Mouse (Mus musculus) adrenal gland (tissue): ENCODE results near the gene Serpinb1c.
"Not testable (repeated sequence)": the region's sequence is repeated elsewhere in the genome, so short reads cannot be mapped to it uniquely, and the experiment has no call there.

ENCODE experiments used
- intact Hi-C: fragments of 180-260 bp; cut with DNase I; formaldehyde crosslinking; loops from one replicate; pipeline ENCODE4 v1.15.1; 2025
- long read RNA-seq, 2 experiments: library from polyadenylated mRNA; unstranded; transcript quantifications; one replicate each; pipeline ENCODE4 v2.0.0; 2020; ENCODE audit warnings: borderline replicate concordance in 1 of 2; ENCODE audit not compliant: insufficient replicate concordance in 1 of 2

Serpinb1c gene
- long read RNA-seq, experiment 1 = 0 reads
- long read RNA-seq, experiment 2 = 0 reads

DNA sequence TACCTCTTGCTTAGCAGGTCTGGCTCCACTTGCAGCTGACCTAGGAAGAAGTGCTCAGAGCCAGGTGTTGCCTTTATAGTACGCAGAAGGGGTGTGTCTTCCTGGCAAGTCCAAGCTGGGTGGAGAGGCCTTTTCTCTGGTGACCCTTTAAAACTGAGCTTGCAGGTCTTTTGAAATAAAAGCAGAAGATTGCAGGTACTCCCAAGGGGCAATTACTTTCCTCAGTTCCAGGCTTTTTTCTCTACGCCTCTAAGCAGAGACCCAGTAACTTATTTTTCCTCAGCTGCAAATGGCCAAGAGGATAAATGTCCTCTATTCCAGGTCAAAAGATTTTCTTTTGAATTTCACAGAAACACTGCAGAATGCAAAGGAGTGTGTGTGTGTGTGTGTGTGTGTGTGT lies at the start of gene Serpinb1c:
Gene Serpinb1c (minus strand): TSS at position 101 of the 400 bp plus-strand sequence.
- intact Hi-C loops = no loop called here

DNA sequence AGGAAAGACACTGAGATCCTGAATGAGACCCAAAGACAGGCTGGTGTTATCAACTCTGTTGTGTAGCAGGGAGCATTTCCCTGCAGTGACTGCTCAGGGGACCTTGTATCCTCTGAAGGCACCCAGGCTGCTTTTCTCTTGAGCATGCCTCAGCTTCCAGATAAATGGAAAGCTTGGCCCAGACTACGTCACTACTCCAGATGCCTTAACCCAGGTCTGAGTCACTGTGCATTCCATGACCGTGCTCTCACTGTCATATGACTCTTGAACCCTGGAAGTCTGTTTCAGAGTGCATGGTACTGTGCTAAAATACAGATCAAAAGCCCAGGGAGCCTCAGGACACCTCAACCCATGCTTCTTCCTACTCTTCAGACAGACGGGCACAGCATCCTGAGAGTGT lies 41.2 kb upstream of the Serpinb1c start:
- intact Hi-C loops = not testable (repeated sequence)

- intact Hi-C loops = not testable (repeated sequence)
These were observed 40.3 kb upstream of the Serpinb1c start for GRCm38 (mm10) chr13:32938275-32938674.

GRCm38 (mm10) chr13:32934706-32935381 lies 36.8 kb upstream of the Serpinb1c start:
- intact Hi-C loops = no loop called here

DNA sequence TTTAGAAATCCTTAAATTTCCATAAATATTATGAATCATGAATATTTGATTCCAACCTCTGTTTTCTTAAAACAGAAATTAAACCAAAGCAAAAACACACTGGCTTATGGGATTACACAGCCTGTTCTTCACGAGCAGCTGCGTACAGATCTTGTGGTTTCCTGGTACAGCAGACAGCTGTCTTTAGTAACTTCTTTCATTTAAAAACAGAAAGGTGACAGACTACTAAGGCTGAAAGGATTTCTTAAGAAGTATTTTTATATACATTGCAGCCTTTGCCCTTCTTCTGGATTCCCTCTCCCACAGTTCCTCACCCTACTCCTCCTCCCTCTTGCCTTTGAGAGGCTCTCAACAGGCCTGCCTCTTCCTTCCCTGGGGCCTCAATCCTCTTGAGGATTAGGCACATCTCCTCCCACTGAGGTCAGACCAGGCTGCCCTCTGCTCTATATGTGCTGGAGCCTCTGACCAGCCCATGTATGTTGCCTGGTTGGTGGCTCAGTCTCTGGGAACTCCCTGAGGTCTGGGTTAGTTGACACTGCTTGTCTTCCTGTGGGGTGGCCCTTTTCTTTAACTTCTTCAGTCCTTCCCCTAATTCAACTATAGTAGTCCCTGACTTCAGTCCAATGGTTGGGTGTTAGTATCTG lies 31.2 kb upstream of the Serpinb1c start:
- intact Hi-C loops = no loop called here

GRCm38 (mm10) chr13:32927241-32927640 lies 29.2 kb upstream of the Serpinb1c start:
- intact Hi-C loops = no loop called here

GRCm38 (mm10) chr13:32926661-32927060 lies 28.6 kb upstream of the Serpinb1c start:
- intact Hi-C loops = no loop called here

- intact Hi-C loops = no loop called here
These were observed 26.8 kb upstream of the Serpinb1c start for GRCm38 (mm10) chr13:32924578-32925360.

DNA sequence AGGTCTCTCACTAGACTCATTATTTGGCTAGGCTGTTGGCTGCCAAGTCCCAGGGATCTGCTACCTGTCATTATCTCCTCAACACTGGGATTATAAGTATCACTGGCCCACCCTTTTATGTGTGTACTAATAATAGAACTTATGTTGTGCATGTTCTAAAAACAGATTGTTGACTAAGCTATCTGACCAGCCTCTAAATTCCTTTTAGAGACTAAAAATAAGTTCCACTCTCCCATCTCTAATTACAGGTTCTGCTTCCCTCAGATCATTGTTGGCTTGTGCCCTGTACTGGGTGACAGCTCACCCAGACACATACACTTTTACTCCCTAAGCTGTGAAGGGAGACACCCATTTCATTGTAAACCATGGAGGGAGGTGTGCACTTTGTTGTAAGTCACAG lies 24.6 kb upstream of the Serpinb1c start:
- intact Hi-C loops = no loop called here

DNA sequence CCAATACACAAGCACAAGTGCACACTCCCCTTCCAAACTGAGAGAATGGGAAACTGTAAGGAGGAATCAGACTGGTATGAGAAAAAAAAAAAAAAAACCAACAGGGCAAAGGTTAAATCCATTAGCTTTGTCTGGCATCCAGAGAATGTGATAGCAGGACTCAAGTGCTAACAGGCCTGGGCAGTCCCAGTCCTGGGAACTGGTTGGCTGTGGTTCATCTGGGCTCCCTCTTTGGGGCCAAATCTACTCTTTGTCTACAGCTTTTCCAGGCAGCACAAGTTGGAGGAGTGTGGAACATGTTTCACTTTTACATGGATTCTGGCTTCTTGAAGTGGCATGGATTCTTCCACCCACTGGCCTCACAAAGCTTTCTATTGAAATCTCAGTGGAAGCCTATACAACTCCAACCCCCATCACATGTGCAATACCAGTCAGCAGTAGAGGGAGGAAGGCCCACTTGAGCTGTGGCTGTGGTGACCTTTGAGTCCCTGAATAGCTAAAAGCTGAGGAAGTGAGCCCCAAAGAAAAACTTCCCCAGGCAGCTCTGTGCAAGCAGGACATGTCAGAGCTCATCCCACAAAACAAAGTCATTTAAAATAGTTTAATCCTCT lies 14.9 kb upstream of the Serpinb1c start:
- intact Hi-C loops = no loop called here

- intact Hi-C loops = loop anchor here (10.0 kb wide), 2 partner anchors 97 to 297 kb away; partner anchors contain the start of gene Serpinb9
These were observed 10.2 kb upstream of the Serpinb1c start for GRCm38 (mm10) chr13:32908182-32908581.

- intact Hi-C loops = loop anchor here (1.0 to 10.0 kb wide), 4 partner anchors 62 to 301 kb away; partner anchors contain the start of genes Serpinb6b and Serpinb9
These were observed 5.3 kb upstream of the Serpinb1c start for GRCm38 (mm10) chr13:32903211-32903873.

- intact Hi-C loops = loop anchor here (1.0 to 10.0 kb wide), 4 partner anchors 63 to 302 kb away; partner anchors contain the start of genes Serpinb6b and Serpinb9
These were observed 4.5 kb upstream of the Serpinb1c start for GRCm38 (mm10) chr13:32902481-32903015.

DNA sequence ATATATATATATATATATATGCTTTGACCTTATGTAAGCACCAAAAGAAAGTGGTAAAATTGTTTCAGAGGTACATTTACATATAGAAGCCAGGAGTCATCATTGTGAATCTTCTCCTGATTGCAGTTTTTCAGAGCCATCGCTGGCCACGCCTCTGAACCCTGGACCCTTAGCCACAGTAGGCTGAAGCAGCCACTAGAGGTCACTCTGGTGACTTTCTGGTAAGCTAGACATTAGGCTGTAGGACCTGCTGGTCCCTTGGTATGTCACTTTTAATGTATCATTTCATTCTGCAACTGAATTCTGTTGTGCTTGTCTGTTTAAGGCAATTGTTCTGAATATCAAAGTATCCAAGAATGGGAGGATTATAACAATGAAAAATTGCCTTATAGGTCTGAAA lies 2.6 kb upstream of the Serpinb1c start:
- intact Hi-C loops = loop anchor here (10.0 kb wide), 2 partner anchors 104 to 304 kb away; partner anchors contain the start of gene Serpinb9

GRCm38 (mm10) chr13:32899114-32899513 lies 1.1 kb upstream of the Serpinb1c start:
- intact Hi-C loops = not testable (repeated sequence)

GRCm38 (mm10) chr13:32896931-32897330 lies 1.1 kb downstream of the Serpinb1c start:
- intact Hi-C loops = no loop called here

DNA sequence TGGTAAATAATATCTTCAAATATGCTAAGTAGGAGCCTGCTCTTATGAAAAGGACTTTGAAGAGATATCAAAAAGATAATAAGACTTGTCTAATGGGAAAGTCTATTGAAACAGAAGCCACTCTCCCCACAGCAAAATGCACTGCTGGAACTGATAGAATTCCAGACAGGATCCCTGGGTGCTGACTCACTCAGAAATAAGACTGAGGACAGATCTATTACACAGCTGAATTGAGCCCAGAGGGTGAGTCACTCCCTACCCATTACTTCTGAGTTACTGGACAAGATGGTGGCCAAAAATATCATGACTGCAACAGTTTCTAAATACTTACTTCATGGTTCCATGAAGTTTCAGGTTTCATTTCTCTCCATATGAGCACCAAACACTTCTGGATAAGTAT lies 13.3 kb downstream of the Serpinb1c start:
- intact Hi-C loops = no loop called here

GRCm38 (mm10) chr13:32873862-32874261 lies 24.1 kb downstream of the Serpinb1c start:
- intact Hi-C loops = no loop called here

DNA sequence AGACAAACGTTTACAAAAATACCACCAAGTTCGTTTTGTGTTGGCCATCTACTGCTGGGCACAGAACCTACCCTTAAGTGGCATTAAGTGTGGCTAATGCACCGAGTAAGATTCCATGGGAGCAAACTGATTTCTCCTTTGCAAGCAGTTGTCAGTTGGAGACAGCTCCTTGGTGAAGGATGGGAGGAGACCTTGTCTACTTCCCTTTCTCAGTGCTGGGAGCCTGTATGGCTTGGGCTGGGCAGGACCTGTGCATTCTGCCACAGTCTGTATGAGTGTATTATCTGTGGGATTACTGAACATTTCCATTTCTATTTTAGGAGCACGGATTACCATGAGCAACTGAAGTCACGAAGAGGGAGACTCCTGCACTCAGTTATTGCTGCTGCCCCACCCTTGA lies 29.2 kb downstream of the Serpinb1c start:
- intact Hi-C loops = no loop called here

DNA sequence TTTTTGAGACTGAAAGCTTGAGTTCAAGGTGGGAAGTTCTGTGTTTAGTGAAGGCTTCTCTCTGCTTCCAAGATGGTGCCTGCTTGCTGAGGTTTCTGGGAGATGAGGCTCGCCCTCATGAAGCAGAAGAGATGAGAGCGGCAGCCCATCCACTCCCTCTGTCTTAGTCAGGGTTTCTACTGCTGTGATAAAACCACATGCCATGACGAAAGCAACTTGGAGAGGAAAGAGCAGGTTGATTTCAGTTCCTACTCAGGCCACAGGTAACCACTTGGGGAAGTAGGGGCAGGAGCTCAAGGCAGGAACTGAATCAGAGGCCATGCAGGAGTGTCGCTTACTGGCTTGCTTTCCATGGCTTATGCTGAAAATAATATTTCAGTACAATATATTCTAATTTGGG lies 29.8 kb downstream of the Serpinb1c start:
- intact Hi-C loops = not testable (repeated sequence)
